Mouse (Mus musculus): ENCODE measurements around the gene 4930453N24Rik. TPM values are rescaled to one million over a fixed set of nuclear protein-coding genes. Genes with fewer than 3 reads are reported as not detected.

The 4930453N24Rik gene
- polyA plus RNA-seq, 1 experiment from 2014 or later: 23.8 TPM

DNA sequence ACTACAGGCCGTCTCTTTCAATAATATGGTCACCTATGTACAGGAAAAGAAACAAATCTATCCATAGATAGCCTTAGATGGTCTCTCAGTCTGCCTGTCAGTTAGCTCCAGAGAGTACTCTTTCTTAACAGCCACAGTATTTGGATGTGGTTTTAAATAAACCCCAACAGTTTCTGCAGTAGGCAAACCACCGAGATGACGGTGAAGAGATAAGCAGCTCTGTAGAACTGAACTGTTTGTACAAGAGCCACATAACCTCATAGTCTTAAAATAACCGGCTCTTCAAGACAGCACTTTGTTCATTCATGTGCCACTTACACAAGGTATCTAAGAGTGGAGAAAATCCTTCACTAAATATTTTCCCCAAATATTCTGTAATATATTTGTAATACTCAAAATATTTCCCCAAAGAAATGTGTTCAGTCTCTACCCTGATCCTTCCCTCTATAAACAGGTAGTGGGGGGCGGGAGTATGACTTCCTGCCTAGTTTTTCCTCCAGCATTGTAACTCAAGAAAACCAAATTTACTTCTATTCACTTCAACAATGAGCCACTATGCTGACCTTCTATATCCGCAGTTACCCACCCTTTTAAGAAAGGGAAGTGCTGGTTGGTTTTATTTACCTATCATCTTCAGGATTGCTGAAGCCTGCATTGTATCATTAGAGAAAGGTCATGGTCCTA lies 12.3 kb downstream of the 4930453N24Rik start:
- H3K4me1 ChIP-seq: no peaks in the 10 kb centered on the region
- no peak for ATAC-seq (replicated peaks)
- H3K27ac ChIP-seq (replicated peaks): no peak overlapping the region
- H3K4me2 ChIP-seq (replicated peaks): no peak overlapping the region
- H3K9me3 ChIP-seq: 0 out of 2 replicates have a peak, but pooled peaks cover 9% of the 10 kb centered on the region
- H3K27me3 ChIP-seq: no peaks in the 10 kb centered on the region
- 89% methylated on average over 6 of the region's 6 CpGs for WGBS
- no peak overlapping the region for H3K4me3 ChIP-seq
- peaks cover 15% of the 10 kb centered on the region for H3K36me3 ChIP-seq
- H3K9ac ChIP-seq (replicated peaks): no peak overlapping the region

- Histone ChIP-seq H3K4me1 (no peaks in the 10 kb centered on the region), H3K4me3 (no peak overlapping the region), H3K27me3 (no peaks in the 10 kb centered on the region), H3K27ac (replicated peaks) (no peak overlapping the region), H3K9me3 (0 out of 2 replicates have a peak, but pooled peaks cover under 1% of the 10 kb centered on the region), H3K36me3 (peaks cover 6% of the 10 kb centered on the region), H3K9ac (replicated peaks) (no peak overlapping the region), H3K4me2 (replicated peaks) (no peak overlapping the region)
- WGBS: 87% methylated on average over 7 of the region's 7 CpGs
- no peak for ATAC-seq (replicated peaks)
These were observed 13.1 kb downstream of the 4930453N24Rik start for GRCm38 (mm10) chr16:64757666-64758400.

- ATAC-seq (replicated peaks): no peak
- no peak overlapping the region for H3K4me3 ChIP-seq
- WGBS: 88% methylated on average over 6 of the region's 6 CpGs
These were observed 14.6 kb downstream of the 4930453N24Rik start for GRCm38 (mm10) chr16:64756321-64756720.

DNA sequence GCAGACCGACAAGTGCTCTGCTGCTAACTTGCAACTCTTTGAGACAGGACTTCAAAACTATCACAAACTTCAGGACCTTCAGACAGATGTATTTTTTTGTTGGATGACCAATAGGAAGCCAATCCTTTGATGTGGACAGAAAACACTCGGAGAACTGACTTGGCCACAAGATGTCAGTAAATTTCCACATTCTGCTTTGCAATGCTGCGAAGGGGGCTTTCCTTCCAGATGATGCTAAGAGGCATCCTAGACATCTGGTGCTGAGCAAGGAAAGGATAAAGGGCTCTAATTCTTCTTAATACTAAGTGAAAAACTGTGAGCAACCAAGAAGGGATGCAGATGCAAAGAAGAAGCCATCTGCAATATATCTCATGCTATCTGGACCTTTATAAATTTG lies 16.2 kb downstream of the 4930453N24Rik start:
- no peaks in the 10 kb centered on the region for H3K27me3 ChIP-seq
- ATAC-seq (replicated peaks): peak; percentile 49
- WGBS: 48% methylated on average over 3 of the region's 3 CpGs

More at GRCm38 (mm10) chr16:64756321-64756720, 14.6 kb downstream of the 4930453N24Rik start:
- Histone ChIP-seq H3K9ac (replicated peaks) (no peak overlapping the region), H3K4me2 (replicated peaks) (no peak overlapping the region), H3K9me3 (no peaks in the 10 kb centered on the region), H3K27ac (replicated peaks) (no peak overlapping the region), H3K4me1 (no peaks in the 10 kb centered on the region), H3K27me3 (no peaks in the 10 kb centered on the region), H3K36me3 (no peaks in the 10 kb centered on the region)

DNA sequence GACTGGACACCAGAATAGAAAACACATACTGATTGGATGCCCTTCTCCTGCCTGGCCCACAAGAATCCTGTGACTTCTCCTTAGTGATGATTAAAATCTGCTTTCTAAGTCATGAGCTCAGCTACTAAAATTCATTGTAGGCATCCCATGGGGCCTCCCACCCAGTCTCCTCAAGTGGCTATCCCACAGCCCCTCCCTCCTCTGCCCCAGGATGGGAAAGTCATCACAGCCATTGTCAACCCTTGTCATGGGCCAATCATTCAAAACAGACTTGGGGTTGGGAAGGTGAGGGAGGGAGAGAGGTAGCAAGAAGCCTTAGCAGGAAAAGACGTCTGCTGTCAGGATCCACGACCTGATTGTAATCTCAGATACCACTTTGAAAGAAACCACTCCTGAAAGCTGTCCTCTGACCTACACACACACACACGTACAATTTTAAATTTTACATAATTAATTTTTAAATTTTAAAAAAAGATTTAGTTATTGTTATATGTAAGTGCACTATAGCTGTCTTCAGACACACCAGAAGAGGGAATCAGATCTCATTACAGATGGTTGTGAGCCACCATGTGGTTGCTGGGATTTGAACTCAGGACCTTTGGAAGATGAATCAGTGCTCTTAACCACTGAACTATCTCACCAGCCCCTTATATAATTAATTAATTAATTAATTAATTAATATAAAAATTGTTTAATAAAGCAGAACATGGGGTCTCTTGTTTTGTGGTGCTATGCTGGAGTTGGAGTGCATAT lies 16.8 kb downstream of the 4930453N24Rik start:
- Histone ChIP-seq H3K4me2 (replicated peaks) (no peak overlapping the region), H3K27me3 (no peaks in the 10 kb centered on the region), H3K36me3 (no peaks in the 10 kb centered on the region), H3K9ac (replicated peaks) (no peak overlapping the region), H3K27ac (replicated peaks) (no peak overlapping the region), H3K4me3 (no peak overlapping the region), H3K4me1 (no peaks in the 10 kb centered on the region), H3K9me3 (no peaks in the 10 kb centered on the region)
- ATAC-seq (replicated peaks): peak; percentile 14; the same call in 1 of the 2 replicates
- WGBS: 65% methylated on average over 3 of the region's 3 CpGs

More for the DNA sequence above, 16.2 kb downstream of the 4930453N24Rik start:
- Histone ChIP-seq H3K4me1 (no peaks in the 10 kb centered on the region), H3K4me3 (no peak overlapping the region), H3K27ac (replicated peaks) (no peak overlapping the region), H3K9ac (replicated peaks) (no peak overlapping the region), H3K36me3 (no peaks in the 10 kb centered on the region), H3K4me2 (replicated peaks) (no peak overlapping the region), H3K9me3 (no peaks in the 10 kb centered on the region)

DNA sequence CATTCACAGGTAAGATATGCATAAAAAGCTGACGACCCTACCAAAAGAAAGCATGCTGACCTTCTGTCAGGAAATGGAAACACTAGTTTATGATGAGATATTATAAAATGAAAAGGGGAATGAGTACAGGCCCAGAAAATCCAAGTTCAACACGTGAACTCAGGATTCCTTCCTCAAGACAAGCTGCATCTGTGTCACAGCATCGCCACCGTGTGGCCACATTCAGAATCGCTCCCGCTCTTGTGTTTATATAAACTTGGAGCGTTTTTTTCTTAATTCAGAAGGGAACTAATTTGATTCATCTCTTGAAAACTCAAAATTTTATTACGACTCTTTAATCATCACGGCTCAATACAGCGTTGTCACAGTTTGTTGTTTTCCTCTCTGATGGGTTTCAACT lies 22.7 kb downstream of the 4930453N24Rik start:
- no peak overlapping the region for H3K4me3 ChIP-seq
- ATAC-seq (replicated peaks): peak; percentile 33; the same call in 1 of the 2 replicates
- no peaks in the 10 kb centered on the region for H3K4me1 ChIP-seq
- no peaks in the 10 kb centered on the region for H3K9me3 ChIP-seq
- no peaks in the 10 kb centered on the region for H3K27me3 ChIP-seq
- 9% methylated on average over 10 of the region's 10 CpGs for WGBS
- H3K27ac ChIP-seq (replicated peaks): no peak overlapping the region
- H3K4me2 ChIP-seq (replicated peaks): no peak overlapping the region
- H3K9ac ChIP-seq (replicated peaks): no peak overlapping the region
- H3K36me3 ChIP-seq: no peaks in the 10 kb centered on the region

DNA sequence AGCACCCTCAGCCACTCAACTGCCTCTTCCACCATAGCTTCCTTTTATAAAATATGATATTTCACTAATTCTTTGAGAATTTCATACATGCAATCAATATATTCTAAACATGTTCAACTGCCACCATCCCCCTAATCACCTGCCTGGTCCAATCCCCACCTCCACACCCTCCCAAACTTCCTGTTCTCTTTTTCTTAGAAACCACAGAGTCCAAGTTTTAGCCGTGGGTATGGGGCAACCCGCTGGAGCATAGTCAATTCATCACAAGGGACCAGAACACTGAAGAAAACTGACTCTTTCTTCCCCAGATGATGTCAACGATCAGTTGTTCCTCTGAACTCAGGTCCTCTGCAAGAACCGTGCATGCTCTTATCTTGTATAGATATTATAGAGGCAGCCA lies 25.9 kb downstream of the 4930453N24Rik start:
- Histone ChIP-seq H3K27me3 (no peaks in the 10 kb centered on the region), H3K27ac (replicated peaks) (no peak overlapping the region), H3K4me2 (replicated peaks) (no peak overlapping the region), H3K9me3 (no peaks in the 10 kb centered on the region), H3K36me3 (no peaks in the 10 kb centered on the region), H3K4me3 (no peak overlapping the region), H3K9ac (replicated peaks) (no peak overlapping the region), H3K4me1 (0 out of 2 replicates have a peak, but pooled peaks cover 2% of the 10 kb centered on the region)
- no peak for ATAC-seq (replicated peaks)
- WGBS: 88% methylated on average over 4 of the region's 4 CpGs

DNA sequence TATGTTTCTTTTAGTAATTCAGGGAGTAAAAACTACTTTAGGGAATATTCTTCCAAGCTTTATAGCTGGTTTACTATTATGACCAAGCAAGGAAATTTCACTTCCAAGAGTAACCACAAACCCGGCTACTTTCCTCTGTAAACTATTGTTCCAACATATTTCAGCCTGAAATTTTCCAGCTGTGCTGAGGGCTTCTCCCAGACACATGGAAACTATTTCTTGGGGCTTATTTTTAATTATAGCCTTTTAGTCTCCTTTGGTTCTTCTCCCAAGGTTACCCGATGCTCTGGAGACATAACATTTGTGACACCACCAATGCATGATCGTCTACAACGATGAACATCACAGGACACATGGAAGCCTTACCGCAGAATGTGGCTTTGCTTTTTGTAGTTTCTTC lies 33.7 kb downstream of the 4930453N24Rik start:
- Histone ChIP-seq H3K9ac (replicated peaks) (no peak overlapping the region), H3K9me3 (no peaks in the 10 kb centered on the region), H3K4me3 (no peak overlapping the region), H3K36me3 (no peaks in the 10 kb centered on the region), H3K27ac (replicated peaks) (no peak overlapping the region), H3K27me3 (no peaks in the 10 kb centered on the region), H3K4me1 (0 out of 2 replicates have a peak, but pooled peaks cover 2% of the 10 kb centered on the region), H3K4me2 (replicated peaks) (no peak overlapping the region)
- no peak for ATAC-seq (replicated peaks)
- 94% methylated on average over 5 of the region's 5 CpGs for WGBS

DNA sequence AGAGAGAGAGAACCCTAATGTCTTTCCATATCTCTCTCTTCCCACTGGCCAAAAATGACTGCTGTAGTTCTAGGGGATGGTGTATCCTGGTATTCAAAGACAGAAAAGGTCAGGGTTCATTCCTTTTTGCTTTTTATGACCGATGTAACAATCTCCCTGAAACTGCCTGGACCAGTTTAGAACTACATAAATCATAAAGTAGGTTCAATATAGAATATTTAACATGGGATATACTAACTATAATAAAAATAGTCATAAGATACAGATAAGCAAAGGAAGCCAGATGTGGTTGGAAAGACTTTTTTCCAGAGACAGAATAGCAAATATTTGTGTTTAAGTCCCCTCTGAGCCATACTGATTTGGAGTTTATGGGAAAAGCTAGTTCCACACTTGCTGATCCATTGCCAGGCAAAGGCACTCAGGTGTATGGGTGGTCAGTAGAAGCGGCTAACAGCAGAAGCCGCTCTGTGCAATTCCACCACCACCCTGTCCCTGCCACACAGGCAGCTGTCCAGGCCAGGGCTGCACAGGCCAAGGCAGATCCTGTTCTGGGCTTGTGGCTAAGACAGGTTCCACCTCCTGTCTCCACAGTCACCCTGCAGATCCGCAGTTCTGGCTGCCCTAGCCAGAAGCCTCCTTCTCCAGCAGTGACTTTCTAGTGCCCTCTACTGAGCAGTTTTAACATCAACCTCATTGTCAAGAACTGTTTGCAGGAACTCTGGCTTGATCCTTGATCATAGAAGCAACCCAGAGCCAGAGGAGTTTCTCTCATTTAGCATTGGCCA lies 47.5 kb downstream of the 4930453N24Rik start:
- 54% methylated on average over 4 of the region's 4 CpGs for whole genome bisulfite sequencing

DNA sequence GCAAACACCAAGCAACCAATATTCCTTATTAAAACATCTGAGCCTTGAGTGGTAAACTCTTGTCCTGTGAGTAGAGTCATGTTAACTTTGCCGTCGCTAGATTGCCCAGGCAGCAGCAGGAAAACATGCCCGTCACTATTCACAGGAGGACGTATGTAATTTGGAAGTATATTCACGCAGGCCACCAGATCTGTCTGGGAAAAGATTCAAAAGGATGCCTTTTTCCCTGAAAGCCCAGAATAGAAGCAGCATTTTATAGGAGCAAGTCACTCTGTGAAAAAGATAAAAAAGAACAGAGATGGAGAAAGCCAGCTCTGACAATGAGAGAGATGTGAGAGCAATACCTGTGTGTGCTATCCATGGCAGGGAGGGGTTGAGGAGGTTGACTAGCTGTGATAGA lies 49.4 kb downstream of the 4930453N24Rik start:
- H3K4me2 ChIP-seq (replicated peaks): no peak overlapping the region
- H3K9ac ChIP-seq (replicated peaks): no peak overlapping the region
- no peaks in the 10 kb centered on the region for H3K9me3 ChIP-seq
- H3K4me1 ChIP-seq: peaks cover 7% of the 10 kb centered on the region; the same call in 1 of the 2 replicates
- no peak overlapping the region for H3K4me3 ChIP-seq
- ATAC-seq (replicated peaks): no peak
- 58% methylated on average over 5 of the region's 5 CpGs for WGBS
- H3K36me3 ChIP-seq: no peaks in the 10 kb centered on the region
- H3K27ac ChIP-seq (replicated peaks): no peak overlapping the region
- H3K27me3 ChIP-seq: no peaks in the 10 kb centered on the region

More for the DNA sequence above, 47.5 kb downstream of the 4930453N24Rik start:
- peaks cover 7% of the 10 kb centered on the region; the same call in 1 of the 2 replicates for H3K4me1 ChIP-seq
- no peaks in the 10 kb centered on the region for H3K27me3 ChIP-seq
- H3K9me3 ChIP-seq: no peaks in the 10 kb centered on the region
- peak; percentile 94 for ATAC-seq (replicated peaks)
- no peak overlapping the region for H3K9ac ChIP-seq (replicated peaks)
- no peak overlapping the region for H3K27ac ChIP-seq (replicated peaks)
- H3K4me2 ChIP-seq (replicated peaks): no peak overlapping the region
- no peaks in the 10 kb centered on the region for H3K36me3 ChIP-seq
- H3K4me3 ChIP-seq: no peak overlapping the region

DNA sequence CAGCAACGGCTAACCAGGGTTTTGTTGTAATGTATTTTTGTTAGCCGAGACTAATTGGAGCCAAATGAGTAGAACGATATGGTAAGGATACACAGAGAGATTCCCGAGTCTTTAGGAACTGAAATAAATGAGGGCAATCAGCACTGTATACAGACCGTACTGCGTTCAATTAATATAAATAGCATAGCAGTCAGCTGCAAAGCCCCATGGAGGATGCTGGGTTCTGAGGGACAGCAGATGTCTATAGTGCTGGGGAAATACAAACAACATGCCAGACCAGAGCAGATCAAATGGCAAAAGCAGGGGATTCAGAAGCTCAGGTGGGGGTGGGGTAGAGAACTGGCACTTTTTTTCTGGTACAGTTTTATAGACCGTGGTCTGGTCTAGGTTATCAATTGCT lies 51.9 kb downstream of the 4930453N24Rik start:
- Histone ChIP-seq H3K9ac (replicated peaks) (no peak overlapping the region), H3K4me1 (peaks cover 7% of the 10 kb centered on the region; the same call in 1 of the 2 replicates), H3K27ac (replicated peaks) (no peak overlapping the region), H3K27me3 (no peaks in the 10 kb centered on the region), H3K4me3 (no peak overlapping the region), H3K36me3 (no peaks in the 10 kb centered on the region), H3K4me2 (replicated peaks) (no peak overlapping the region), H3K9me3 (no peaks in the 10 kb centered on the region)
- 36% methylated on average over 7 of the region's 7 CpGs for WGBS
- no peak for ATAC-seq (replicated peaks)

Measured in forebrain, embryonic 15.5 days (tissue).